Mouse (Mus musculus) thymus, postnatal 0 days (tissue): Measurements from ENCODE around the gene Ugt2b35. TPM values are rescaled to one million over a fixed set of nuclear protein-coding genes. Genes with fewer than 3 reads are reported as not detected.
"Not testable (repeated sequence)": the region's sequence is repeated elsewhere in the genome, so short reads cannot be mapped to it uniquely, and the experiment has no call there.

Experiments used
- DNase-seq: peaks from one replicate; pipeline ENCODE4 v3.0.0-alpha.2; 2015; ENCODE audit warnings: low spot score
- polyA plus RNA-seq: library from polyadenylated mRNA; unstranded; fragments of >200 nt; fragmentation: Nextera tagmentation; extraction: Ambion mirVana; gene quantifications from 2 replicates; pipeline ENCODE4 v1.2.1, GENCODE M21; 2015

Gene Ugt2b35
- polyA plus RNA-seq, result not detected in 2 replicates

- DNase-seq, result no peak
These were observed at the start of gene Ugt2b35 for GRCm38 (mm10) chr5:87000395-87001073. Ugt2b35 (plus strand) TSS chr5:87000860.

- DNase-seq, result no peak
These were observed 40.2 kb upstream of the Ugt2b35 start for GRCm38 (mm10) chr5:86960504-86960903.

- no peak for DNase-seq
These were observed 38.9 kb upstream of the Ugt2b35 start for GRCm38 (mm10) chr5:86961587-86962358.

GRCm38 (mm10) chr5:86962849-86963248, 37.8 kb upstream of the Ugt2b35 start:
- DNase-seq, result not testable (repeated sequence)

GRCm38 (mm10) chr5:86967271-86967670, 33.4 kb upstream of the Ugt2b35 start:
- not testable (repeated sequence) for DNase-seq

GRCm38 (mm10) chr5:87004735-87005134, 4.1 kb downstream of the Ugt2b35 start:
- DNase-seq, result no peak

- no peak for DNase-seq
These were observed 14.8 kb downstream of the Ugt2b35 start for GRCm38 (mm10) chr5:87015477-87015876.

GRCm38 (mm10) chr5:87027359-87027758, 26.7 kb downstream of the Ugt2b35 start:
- no peak for DNase-seq

GRCm38 (mm10) chr5:87030624-87031023, 30.0 kb downstream of the Ugt2b35 start:
- DNase-seq, result no peak

Other genes with a start within 250 kb of the Ugt2b35 start
- 38.5 and 49.5 TPM in 2 replicates for gene Ythdc1, start 196.6 kb upstream of the Ugt2b35 start, polyA plus RNA-seq
- 0.18 and 0.21 TPM in 2 replicates for gene Ugt2b34, start 93.9 kb upstream of the Ugt2b35 start, polyA plus RNA-seq
- 0.10 TPM in 1 of 2 replicates, not detected in the other for gene Ugt2b1, start 74.3 kb upstream of the Ugt2b35 start, polyA plus RNA-seq
- not detected in 2 replicates for gene Ugt2b36, start 91.7 kb downstream of the Ugt2b35 start, polyA plus RNA-seq
- 0.13 and 0.17 TPM in 2 replicates for gene Ugt2b5, start 139.5 kb downstream of the Ugt2b35 start, polyA plus RNA-seq